Mouse (Mus musculus) gastrocnemius, adult 2 months (tissue): Measurements from ENCODE around the gene Camk2d. TPM values are rescaled to one million over a fixed set of nuclear protein-coding genes. Genes with fewer than 3 reads are reported as not detected.
A peak's percentile ranks its signal among the peaks of the same experiment; 100 is the strongest.

Experiments used
- DNase-seq: peaks from one replicate; pipeline ENCODE4 v3.0.0; 2022
- H3K27ac ChIP-seq: fragments of 200-600 bp; 2 replicates; pipeline ENCODE4 v1.8.1; 2022; ENCODE audit warnings: mild to moderate bottlenecking
- H3K4me3 ChIP-seq: fragments of 200-600 bp; 2 replicates; pipeline ENCODE4 v1.8.1; 2022; ENCODE audit warnings: mild to moderate bottlenecking, moderate library complexity
- CTCF ChIP-seq: fragments of 200-600 bp; IDR thresholded peaks from 2 replicates; pipeline ENCODE4 v1.8.1; 2022; ENCODE audit warnings: antibody characterized with exemption, mild to moderate bottlenecking, moderate library complexity
- intact Hi-C: fragments of 180-260 bp; cut with DNase I; formaldehyde crosslinking; loops from one replicate; pipeline ENCODE4 v1.15.1; 2025
- total RNA-seq, 2 experiments: library from RNA; stranded (reverse); gene quantifications; 2 replicates each; pipeline ENCODE4 v1.2.3; 2021

Gene Camk2d
- total RNA-seq, 2 experiments from 2014 or later, result 54.2 to 60.1 TPM

GRCm38 (mm10) chr3:126714281-126714680, 118.2 kb downstream of the Camk2d start:
- Histone ChIP-seq H3K4me3 (no peak overlapping the region), H3K27ac (no peak overlapping the region)
- DNase-seq, result no peak
- TF ChIP-seq CTCF, result no peak
- intact Hi-C loops, result no loop called here

DNA sequence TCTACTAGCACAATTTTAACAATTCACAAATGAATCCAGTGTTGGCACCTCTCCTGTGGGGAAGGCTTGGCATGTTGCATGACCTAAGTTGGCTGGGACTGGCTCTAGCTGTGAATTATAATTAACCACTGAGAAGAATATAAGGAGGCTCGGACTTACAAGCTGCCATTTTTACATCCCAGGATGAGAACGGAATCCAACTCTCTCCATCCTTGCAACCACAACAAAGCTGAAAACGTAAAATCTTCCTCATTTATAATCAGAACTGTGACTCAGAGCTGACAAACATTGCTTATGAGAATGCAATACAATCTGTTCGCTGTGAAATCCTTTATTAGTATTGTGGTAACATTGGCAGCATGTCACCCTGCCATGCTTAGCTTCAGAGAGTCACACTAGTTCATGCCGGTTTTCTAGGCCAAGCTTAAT, 126.9 kb downstream of the Camk2d start:
- peak; percentile 30 for DNase-seq
- no peak for TF ChIP-seq CTCF
- intact Hi-C loops, result no loop called here
- Histone ChIP-seq H3K27ac (no peak overlapping the region), H3K4me3 (no peak overlapping the region)

- Histone ChIP-seq H3K4me3 (no peak overlapping the region), H3K27ac (no peak overlapping the region)
- DNase-seq, result no peak
- no peak for TF ChIP-seq CTCF
- intact Hi-C loops, result no loop called here
Observed at GRCm38 (mm10) chr3:126723458-126723857, 127.4 kb downstream of the Camk2d start.

DNA sequence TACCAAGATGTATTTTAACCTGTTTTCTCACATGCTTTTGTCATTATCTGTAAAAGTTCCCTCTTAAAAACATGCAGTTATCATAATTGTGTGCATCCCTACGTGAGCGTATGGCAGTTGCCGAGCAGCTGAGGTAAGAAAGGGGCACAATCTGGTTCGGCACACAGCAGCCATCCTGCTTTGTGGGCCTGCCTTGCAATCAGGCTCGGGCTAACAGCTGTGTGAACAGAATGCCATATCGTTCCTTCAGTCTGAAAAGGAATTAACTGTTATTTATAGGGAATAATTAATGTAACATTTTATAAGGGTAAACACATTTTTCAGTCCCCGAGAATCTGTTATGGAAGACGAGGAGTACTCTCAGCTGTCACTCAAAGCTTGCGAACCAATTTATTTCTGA, 129.5 kb downstream of the Camk2d start:
- DNase-seq, result no peak
- no peak overlapping the region for H3K4me3 ChIP-seq
- intact Hi-C loops, result no loop called here

GRCm38 (mm10) chr3:126727387-126727786, 131.3 kb downstream of the Camk2d start:
- H3K27ac ChIP-seq, result no peak overlapping the region
- H3K4me3 ChIP-seq, result no peak overlapping the region
- intact Hi-C loops, result no loop called here
- DNase-seq, result no peak
- TF ChIP-seq CTCF, result no peak

More for the DNA sequence above, 129.5 kb downstream of the Camk2d start:
- no peak for TF ChIP-seq CTCF
- H3K27ac ChIP-seq, result no peak overlapping the region

GRCm38 (mm10) chr3:126730411-126730810, 134.3 kb downstream of the Camk2d start:
- intact Hi-C loops, result no loop called here
- H3K4me3 ChIP-seq, result no peak overlapping the region
- TF ChIP-seq CTCF, result no peak
- H3K27ac ChIP-seq, result no peak overlapping the region
- DNase-seq, result no peak

GRCm38 (mm10) chr3:126732323-126732722, 136.2 kb downstream of the Camk2d start:
- no peak for TF ChIP-seq CTCF
- intact Hi-C loops, result no loop called here
- DNase-seq, result no peak

GRCm38 (mm10) chr3:126734533-126734932, 138.4 kb downstream of the Camk2d start:
- no peak for DNase-seq
- no peak for TF ChIP-seq CTCF
- intact Hi-C loops, result no loop called here
- H3K27ac ChIP-seq, result peak overlapping the region; percentile 61
- H3K4me3 ChIP-seq, result no peak overlapping the region

More at GRCm38 (mm10) chr3:126732323-126732722, 136.2 kb downstream of the Camk2d start:
- H3K27ac ChIP-seq, result no peak overlapping the region
- no peak overlapping the region for H3K4me3 ChIP-seq

- TF ChIP-seq CTCF, result no peak
- no peak for DNase-seq
- Histone ChIP-seq H3K4me3 (no peak overlapping the region), H3K27ac (peak overlapping the region; percentile 61)
- intact Hi-C loops, result loop anchor here (5.0 kb wide), 1 partner anchor 33 kb away; no protein-coding TSS in a partner anchor
Observed at GRCm38 (mm10) chr3:126735211-126735610, 139.1 kb downstream of the Camk2d start.

GRCm38 (mm10) chr3:126737128-126737527, 141.0 kb downstream of the Camk2d start:
- peak overlapping the region; percentile 61; the same call in 1 of the 2 replicates for H3K27ac ChIP-seq
- H3K4me3 ChIP-seq, result no peak overlapping the region
- TF ChIP-seq CTCF, result no peak
- DNase-seq, result peak; percentile 90
- intact Hi-C loops, result loop anchor here (5.0 kb wide), 1 partner anchor 35 kb away; no protein-coding TSS in a partner anchor

DNA sequence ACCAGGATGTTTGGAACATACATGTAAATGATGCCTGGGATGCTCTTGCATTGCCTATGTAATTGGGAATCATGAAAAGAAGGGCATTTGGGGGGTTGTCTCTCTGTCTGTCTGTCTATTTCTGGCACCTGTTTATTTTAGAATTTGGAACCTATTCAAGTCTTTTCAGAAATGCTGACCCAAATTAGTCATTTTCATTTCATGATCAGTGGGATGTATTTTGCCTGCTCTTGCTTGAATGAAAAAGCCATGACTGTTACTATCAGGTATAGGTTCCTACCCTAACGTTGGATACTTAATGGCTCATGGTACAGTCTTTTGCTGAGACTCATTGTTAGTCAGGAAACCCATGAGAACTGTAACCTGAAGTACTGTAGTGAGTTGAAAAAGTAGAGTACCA, 144.0 kb downstream of the Camk2d start:
- DNase-seq, result no peak
- Histone ChIP-seq H3K27ac (no peak overlapping the region), H3K4me3 (no peak overlapping the region)
- intact Hi-C loops, result no loop called here
- no peak for TF ChIP-seq CTCF

- intact Hi-C loops, result no loop called here
- no peak for TF ChIP-seq CTCF
- Histone ChIP-seq H3K4me3 (no peak overlapping the region), H3K27ac (no peak overlapping the region; the same call in 1 of the 2 replicates)
- no peak for DNase-seq
Observed at GRCm38 (mm10) chr3:126744432-126745133, 148.5 kb downstream of the Camk2d start.

DNA sequence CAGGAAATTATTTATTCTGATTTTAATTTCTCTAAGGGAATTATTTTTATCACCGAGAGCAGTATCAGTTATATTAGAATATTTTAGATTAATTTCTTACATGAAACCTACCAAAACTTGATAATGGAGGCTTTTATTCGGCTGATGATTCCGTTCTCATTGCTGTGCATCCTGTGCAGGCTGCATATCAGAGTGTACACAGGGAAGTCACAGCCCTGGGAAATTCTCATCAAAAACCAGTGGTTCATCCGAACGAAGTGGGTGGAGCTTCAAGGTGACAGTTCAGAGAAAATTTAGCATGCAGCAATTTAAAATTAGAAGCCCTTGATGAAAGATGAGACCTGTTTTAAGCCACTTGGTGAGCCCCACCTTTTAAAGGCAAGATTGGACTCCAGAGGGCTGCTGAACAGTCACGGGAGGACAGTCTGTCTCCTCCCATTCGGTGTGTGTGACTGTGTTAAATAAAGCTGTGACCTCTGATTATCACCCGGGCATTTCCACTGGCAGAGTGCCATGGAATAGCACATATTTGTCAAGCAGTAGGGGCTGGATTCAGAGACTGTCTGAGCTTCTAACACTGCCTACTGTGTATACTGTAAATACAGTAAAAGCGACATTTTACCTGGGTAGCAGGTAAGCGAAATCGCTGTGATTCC, 150.2 kb downstream of the Camk2d start:
- no peak for TF ChIP-seq CTCF
- Histone ChIP-seq H3K27ac (peak overlapping the region; percentile 58), H3K4me3 (peak overlapping the region; percentile 34)
- peak; percentile 53 for DNase-seq
- intact Hi-C loops, result no loop called here
